Mouse (Mus musculus) embryonic fibroblast, embryonic 13.5 days (primary cell): ENCODE data around the gene Mroh2a.

ENCODE experiments used
- CTCF ChIP-seq: IDR thresholded peaks from 2 replicates; pipeline ENCODE4 v1.5.1; 2011; ENCODE audit warnings: mild to moderate bottlenecking, control low read depth, low read length, moderate library complexity, borderline replicate concordance; ENCODE audit not compliant: insufficient read depth
- POLR2A ChIP-seq: IDR thresholded peaks from 2 replicates; pipeline ENCODE4 v1.6.1; 2011; ENCODE audit warnings: low read depth, mild to moderate bottlenecking, control low read depth, low read length, moderate library complexity

DNA sequence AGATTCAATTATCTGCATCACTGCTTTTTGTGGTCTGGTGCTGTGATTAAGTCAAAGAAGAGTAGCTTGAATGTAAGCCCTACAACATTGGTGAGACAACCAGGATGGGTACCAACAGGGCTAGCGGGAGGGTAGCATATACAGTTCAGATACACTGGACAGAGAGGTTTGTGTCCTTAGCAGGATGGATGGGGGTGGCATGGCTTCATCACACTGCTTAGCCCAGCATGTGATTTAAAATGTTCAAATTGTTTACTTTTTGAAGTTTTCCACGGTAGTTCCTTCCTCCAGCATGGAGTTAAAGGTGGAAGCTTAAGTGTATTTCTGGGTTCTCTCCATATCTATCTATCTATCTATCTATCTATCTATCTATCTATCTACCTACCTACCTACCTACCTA is 62.4 kb downstream of the Mroh2a start:
- TF ChIP-seq CTCF, result no peak
- TF ChIP-seq POLR2A, result no peak
